Mouse (Mus musculus) cerebellum, adult 11 months (tissue): ENCODE results near the gene Adamts12.

Experiments used
- DNase-seq: peaks from one replicate; pipeline ENCODE4 v3.0.0; 2022

The Adamts12 gene

GRCm38 (mm10) chr15:11173884-11174470, 109.4 kb downstream of the Adamts12 start:
- no peak for DNase-seq

- no peak for DNase-seq
Measured at GRCm38 (mm10) chr15:11174842-11175241, 110.3 kb downstream of the Adamts12 start.

DNA sequence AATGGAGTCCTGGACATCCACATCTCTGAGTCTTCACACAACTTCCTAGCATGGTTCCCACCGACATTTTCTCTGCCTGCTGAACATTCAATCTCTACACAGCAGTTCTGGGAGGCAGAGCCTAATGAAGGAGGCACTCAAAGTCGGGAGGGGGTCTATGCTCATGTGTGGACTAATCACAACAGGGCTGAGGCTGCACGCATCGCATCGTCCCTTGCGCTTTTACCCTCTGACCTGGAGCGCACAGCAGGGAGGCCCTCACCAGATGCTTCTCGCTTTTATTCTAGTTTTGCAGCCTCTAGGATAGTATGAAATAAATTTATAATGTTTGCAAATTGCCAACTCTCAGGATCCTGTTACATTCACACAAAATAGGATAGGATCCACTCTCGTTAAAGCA, 112.9 kb downstream of the Adamts12 start:
- no peak for DNase-seq

DNA sequence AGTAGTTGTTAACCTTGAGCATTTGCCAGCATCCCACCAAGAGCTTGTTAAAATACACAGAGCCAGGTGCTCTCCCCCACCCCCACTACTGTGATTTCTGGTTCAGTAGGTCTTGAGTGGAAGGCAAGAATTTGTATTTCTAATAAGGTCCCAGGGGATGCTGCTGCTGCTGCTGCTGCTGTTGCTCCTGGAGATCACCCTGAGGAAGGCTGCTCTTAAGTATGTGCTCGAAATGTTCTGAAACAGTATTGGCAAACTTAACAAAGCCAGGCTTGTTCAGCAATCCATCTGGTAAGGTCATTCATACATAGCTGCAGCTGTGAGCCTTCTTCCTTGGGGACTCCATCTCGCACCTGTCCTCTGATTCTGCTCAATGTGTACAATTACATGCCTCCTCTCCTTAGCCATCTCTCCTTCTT, 115.2 kb downstream of the Adamts12 start:
- DNase-seq, result no peak

- DNase-seq, result no peak
Measured at GRCm38 (mm10) chr15:11186711-11187110, 122.1 kb downstream of the Adamts12 start.

GRCm38 (mm10) chr15:11190447-11190846, 125.9 kb downstream of the Adamts12 start:
- no peak for DNase-seq

- DNase-seq, result no peak
Measured at GRCm38 (mm10) chr15:11192762-11193161, 128.2 kb downstream of the Adamts12 start.

- DNase-seq, result no peak
Measured at GRCm38 (mm10) chr15:11197051-11197450, 132.5 kb downstream of the Adamts12 start.

GRCm38 (mm10) chr15:11198246-11198795, 133.7 kb downstream of the Adamts12 start:
- DNase-seq, result no peak

DNA sequence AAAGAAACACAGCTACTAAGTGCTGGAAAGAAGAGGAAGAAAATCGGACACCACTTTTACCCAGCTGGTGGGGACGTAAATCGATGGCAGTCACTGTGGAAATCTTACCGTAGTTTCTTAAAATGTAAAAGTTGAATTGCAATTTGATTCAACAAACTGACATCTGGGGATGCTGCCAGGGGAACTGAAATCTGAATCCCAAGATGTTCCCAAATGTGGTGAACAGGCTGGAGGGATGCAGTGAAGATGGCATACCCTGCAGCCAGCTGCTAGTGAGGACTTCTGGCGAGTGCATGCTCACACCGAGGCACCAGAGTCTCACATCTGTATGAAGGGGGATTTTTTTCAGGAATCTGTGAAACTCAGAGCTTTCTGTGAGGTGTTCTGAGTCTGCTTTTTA, 138.5 kb downstream of the Adamts12 start:
- DNase-seq, result no peak

GRCm38 (mm10) chr15:11204934-11205333, 140.3 kb downstream of the Adamts12 start:
- no peak for DNase-seq

DNA sequence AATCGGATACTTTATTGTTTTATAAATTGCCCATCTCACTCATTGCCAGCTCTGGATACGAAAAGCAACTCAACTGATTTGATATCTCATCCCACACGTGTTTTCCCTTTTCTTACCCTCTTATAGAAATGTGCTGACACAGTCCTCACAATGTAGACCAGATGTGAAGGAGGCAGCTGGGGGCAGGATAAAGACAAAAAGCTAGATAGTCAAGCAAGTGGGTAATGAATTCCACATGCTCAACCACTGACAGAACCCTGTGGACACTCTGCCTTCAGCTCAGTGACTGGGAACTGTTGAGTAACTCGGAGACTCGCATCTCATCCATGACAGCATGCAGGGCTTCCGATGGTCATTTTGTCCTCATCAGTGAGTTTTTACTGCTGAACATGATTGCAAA, 146.4 kb downstream of the Adamts12 start:
- DNase-seq, result no peak

DNA sequence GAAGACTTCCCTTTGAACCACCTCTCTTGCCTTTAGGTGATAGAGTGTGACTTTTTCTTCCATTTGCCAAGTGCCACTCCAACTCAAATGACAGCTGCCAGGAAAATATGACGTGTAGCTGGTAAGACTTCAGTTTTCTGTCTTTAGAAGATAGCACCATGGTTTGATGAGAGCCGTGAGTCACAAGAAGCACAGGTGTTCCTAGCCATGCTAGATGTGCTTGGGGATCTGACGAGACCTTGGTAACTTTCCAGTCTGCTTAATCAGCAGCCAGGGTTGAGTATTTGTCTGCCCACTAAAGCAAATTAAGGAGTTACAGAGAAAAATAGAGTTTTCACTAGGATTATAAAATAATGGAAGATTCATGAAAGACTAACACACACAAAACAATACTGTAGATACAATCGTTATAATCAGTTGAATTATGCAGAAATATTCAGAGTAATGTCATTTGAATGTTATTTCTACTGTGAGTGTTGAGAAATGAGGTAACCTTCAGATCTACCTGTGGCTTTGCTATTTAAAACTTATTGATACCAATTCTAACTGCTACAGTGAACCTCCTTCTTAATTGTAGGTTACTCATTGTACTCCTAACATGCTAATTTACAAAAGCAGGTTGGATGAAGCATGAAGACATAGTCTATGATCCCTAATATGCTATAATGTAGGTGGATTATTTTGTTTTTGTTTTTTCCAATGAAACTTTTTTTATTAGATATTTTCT, 169.5 kb downstream of the Adamts12 start:
- no peak for DNase-seq

DNA sequence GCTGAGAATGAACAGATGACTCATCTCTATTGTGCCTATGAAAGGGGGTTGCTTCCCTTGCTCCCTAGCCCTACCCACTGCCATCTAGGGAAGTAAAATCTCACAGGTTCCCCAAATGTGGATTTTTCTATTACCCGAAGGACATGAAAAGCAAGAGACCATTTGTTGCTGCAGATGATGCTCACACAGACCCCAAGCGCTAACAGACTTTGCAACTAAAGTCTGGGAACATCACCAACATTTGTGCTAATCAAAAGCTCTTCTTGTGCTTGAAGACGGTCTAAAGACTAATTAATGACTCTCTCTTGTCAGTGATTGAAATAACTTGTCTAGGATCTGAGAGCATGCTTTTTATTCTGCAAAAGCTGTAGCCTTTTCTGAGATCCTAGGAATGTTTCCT, 175.8 kb downstream of the Adamts12 start:
- no peak for DNase-seq

DNA sequence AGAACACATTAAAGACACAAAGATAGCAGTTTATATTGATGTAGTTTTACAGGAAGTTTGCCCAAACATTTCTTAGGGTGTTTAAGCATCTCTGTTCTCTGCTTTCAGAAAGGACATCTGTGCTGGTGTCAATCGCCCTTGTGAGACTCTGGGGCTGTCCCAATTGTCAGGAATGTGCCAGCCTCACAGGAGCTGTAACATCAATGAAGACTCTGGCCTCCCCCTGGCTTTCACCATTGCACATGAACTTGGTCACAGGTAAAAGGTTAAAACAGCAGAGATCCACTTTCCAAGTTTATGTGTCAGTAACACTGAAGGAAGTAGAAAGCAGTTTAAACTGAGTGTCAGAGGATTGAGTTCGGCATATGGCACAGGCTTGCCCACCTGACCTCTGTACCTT, 176.7 kb downstream of the Adamts12 start:
- DNase-seq, result no peak

- no peak for DNase-seq
Measured at GRCm38 (mm10) chr15:11246402-11246801, 181.8 kb downstream of the Adamts12 start.

GRCm38 (mm10) chr15:11279273-11280080, 214.9 kb downstream of the Adamts12 start:
- no peak for DNase-seq

DNA sequence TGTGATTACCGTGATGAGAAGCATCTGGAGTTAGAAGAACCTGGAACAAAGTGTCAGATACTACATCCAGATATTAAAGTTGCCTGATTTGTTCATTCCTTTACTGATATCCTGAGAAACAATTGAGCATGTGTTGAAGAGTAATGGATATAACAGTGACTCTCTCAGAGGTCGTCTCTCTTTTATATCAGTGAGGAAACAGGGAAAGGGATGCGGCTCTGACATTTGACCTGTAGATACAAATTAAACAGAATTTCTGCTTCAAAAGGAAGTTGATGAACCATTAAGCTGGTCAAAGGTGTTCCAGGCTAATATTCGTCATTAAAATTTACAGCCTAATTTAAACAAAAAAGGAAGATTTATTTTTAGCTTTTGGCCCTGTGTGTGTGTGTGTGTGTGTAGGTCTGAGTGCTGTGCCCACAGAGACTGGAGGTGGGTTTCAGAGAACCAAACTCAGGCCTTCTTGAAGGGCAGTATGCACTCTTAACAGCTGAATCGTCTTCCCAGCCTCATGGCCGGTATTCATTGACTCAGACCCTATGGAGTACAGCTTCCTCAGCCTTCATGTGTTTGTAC, 216.2 kb downstream of the Adamts12 start:
- DNase-seq, result no peak

DNA sequence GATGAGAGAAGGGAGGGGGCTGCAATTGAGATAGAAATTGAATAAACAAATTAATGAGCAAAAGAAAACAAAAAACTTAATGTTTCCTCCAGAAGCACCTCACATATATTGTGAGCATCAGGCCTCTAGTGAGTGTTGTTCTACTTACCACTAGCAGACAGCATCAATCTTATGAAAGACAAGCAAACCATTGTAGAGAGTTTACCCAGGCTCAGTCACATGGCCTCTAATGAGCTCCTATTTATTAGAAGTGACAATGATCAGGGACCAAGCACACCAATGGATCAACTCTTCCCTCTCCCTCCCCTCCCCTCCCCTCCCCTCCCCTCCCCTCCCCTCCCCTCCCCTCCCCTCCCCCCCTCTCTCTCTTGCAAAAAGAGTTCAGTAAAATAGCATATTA, 218.6 kb downstream of the Adamts12 start:
- DNase-seq, result no peak

DNA sequence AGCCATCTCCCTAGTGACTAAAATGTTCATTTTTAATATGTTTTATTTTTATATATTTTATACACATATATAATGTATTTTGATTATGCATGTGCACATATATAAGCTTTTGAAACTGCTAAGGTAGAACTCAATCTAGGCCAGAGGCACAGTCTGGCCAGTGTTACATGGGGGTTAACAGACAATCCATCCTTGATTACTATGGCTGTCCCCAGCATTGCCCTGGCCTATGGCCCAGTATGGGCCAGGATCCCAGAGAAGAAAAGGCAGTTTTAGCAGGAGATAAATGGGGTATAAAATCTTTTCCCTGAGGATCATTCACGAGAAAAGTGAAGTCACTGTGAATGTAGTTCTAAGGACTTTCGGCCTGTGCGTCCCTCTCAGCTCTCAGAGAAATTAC, 223.2 kb downstream of the Adamts12 start:
- DNase-seq, result no peak

- no peak for DNase-seq
Measured at GRCm38 (mm10) chr15:11292246-11292645, 227.7 kb downstream of the Adamts12 start.

- no peak for DNase-seq
Measured at GRCm38 (mm10) chr15:11295016-11295415, 230.4 kb downstream of the Adamts12 start.

DNA sequence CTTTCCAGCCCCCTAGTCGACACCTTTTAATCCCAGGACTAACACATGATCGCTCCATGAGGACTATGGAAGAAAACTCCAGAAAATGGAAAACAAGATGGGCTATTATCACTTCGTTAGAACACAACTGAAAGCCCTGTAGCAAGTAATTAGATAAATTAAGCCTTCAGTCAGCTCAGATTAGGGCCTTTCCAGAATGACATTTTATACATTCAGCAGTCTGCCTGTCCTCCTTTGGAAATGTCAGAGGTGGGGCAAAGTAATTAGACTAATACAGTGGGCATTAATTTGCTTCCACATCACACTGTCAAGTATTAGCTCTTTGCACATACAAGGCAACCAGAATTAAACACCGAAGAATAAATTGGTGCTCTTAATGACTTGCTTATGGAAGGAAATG, 233.4 kb downstream of the Adamts12 start:
- no peak for DNase-seq
